Mouse (Mus musculus): ENCODE data around the gene Syngr2.
A peak's percentile ranks its signal among the peaks of the same experiment; 100 is the strongest.
"Not testable (repeated sequence)": the region's sequence is repeated elsewhere in the genome, so short reads cannot be mapped to it uniquely, and the experiment has no call there.

The Syngr2 gene

GRCm38 (mm10) chr11:117781199-117781821 lies 28.2 kb upstream of the Syngr2 start:
- no peak for DNase-seq (ENCODE audit: low read depth, low spot score)

DNA sequence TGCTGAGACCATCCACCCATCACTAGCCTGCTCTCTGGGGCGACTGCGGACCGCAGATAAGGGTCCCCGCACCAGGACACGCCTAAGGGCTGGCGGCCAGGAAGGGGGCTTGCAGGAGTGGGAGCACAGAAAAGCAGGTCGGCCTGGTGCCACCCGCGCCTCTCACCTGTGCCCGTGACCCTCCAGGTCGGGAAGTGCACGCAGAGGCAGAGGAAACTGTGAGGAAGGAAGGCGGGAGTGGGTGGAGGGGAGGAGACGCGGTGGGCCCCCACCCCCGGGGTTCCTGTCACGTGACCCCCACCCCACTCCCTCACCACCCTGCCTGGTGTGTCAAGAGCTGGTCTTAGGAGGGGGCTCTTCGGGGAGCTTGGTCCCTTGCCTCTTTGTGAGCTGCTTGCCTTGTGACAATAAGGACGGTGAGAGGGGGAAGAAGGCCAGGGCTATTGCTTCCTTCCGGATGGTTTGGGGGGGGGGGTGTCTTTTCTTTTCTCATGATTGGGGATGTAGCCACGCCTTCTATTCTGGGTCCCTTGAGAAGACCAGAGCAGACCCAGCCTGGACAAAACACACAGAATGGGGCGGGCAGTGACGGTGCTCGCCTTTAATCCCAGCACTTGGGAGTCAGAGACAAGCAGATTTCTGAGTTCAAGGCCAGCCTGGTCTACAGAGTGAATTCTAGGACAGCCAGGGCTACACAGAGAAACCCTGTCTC lies 27.3 kb upstream of the Syngr2 start, which contains the start of the genes Tmc8 and Tmc6:
TSS of gene Tmc8 (plus strand) at position 84 of the 712 bp plus-strand sequence.
TSS of gene Tmc6 (minus strand) at position 206 of the 712 bp plus-strand sequence.
- DNase-seq (ENCODE audit: low read depth, low spot score), result no peak

GRCm38 (mm10) chr11:117782705-117783034 lies 26.8 kb upstream of the Syngr2 start:
- DNase-seq (ENCODE audit: low read depth, low spot score), result no peak

DNA sequence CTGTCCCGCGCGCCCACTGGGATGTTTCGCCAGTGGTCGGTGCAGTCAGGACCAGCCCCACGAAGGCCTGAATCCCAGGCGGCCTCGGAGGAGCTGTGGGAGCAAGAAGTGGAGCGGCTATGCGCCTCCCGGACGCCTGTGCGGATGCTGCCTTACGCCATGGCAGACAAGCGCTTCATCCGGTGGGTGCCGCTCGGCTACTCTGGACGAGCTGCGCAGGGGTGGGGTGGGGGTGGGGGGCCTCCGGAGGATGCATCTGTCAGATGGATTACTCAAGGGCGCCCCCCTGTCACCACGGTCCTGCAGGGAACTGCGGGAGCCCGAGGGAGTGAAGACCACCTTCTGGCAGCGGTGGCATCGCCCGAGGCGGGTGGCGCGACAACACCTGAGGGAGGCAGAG lies 26.4 kb upstream of the Syngr2 start:
- DNase-seq (ENCODE audit: low read depth, low spot score), result peak; percentile 16

- DNase-seq (ENCODE audit: low read depth, low spot score), result no peak
Observed at GRCm38 (mm10) chr11:117783683-117784309, 25.7 kb upstream of the Syngr2 start.

DNA sequence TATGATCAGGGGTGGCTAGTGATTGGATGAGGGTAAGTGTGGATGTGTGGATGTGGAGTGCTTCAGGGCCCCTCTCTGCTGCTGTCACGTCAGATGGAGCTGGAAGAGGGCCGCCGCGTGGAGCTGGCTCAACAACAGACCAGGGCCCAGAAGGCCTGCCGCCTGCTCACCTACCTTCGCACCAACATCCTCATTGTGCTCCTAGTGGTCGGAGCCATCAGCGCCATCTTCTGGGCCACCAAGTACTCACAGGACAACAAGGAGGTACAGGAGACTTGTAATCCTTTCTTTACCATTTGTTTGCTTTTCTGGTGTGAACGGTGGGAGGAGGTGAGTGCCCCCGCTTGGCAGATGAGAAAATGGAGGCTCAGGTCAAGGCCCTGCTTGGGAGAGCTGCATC lies 23.2 kb upstream of the Syngr2 start:
- no peak for DNase-seq (ENCODE audit: low read depth, low spot score)

- DNase-seq (ENCODE audit: low read depth, low spot score), result not testable (repeated sequence)
Observed at GRCm38 (mm10) chr11:117788481-117788880, 21.0 kb upstream of the Syngr2 start.

GRCm38 (mm10) chr11:117790286-117790685 lies 19.2 kb upstream of the Syngr2 start:
- DNase-seq (ENCODE audit: low read depth, low spot score), result no peak

- DNase-seq (ENCODE audit: low read depth, low spot score), result no peak
Observed at GRCm38 (mm10) chr11:117790703-117791440, 18.6 kb upstream of the Syngr2 start.

GRCm38 (mm10) chr11:117791441-117791761 lies 18.1 kb upstream of the Syngr2 start:
- no peak for DNase-seq (ENCODE audit: low read depth, low spot score)

GRCm38 (mm10) chr11:117792281-117792888 lies 17.1 kb upstream of the Syngr2 start:
- DNase-seq (ENCODE audit: low read depth, low spot score), result no peak

DNA sequence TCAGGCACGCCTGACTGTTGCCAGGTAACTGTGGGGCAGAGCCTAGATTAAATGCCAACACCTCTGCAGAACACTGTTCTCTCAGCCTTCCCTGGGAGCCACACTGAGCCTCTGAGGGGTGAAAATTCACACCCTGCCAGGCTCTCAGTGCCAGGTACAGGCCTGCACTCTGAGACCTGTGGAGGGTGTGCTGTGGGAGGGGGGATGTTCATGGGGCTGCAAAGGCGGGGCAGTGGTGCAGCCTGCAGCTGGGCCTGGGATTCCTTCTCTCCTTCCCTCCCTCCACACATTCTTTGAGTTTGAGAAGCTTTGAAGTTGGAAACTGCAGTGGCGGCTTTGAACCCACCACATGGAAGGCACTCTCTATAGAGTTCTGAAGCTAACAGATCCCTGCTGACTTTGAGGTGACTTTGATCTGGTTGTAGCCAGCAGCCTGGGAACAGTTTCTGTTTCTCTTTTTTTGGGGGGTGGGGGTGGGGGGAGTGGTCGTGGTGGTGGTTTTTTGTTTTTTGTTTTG lies 15.4 kb upstream of the Syngr2 start:
- no peak for DNase-seq (ENCODE audit: low read depth, low spot score)

- DNase-seq (ENCODE audit: low read depth, low spot score), result no peak
Observed at GRCm38 (mm10) chr11:117796954-117797353, 12.5 kb upstream of the Syngr2 start.

DNA sequence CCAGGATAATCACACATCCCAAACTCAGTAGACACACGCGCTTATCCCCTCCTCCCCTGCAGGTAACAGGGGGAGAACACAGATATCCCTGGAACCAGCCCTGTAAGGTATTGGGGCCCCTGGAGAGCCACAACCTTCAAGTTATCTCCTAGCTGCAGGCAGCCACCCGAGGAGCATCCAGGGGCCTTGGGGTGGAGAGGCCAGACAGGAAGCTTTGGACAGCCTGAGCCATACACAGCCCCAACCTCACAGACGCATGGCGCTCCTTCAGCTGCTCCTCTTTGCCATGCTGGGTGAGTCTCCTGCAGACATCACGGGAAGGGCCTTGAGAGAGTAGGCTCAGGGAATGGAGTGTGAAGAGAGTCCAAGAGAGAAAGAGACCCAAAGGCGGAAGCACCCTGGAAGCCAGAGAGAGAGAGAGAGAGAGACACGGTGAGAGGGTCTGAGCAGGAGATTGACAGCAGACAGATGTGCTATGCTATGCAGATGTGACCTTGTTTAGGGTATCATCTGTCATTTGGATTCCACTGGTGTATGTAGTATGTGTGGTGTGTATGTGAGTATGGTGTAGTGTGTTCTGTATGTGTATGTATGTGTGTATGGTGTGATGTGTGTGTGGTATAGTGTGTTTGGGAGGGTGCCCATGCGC lies 11.8 kb upstream of the Syngr2 start, which contains the start of gene 6030468B19Rik:
TSS of gene 6030468B19Rik (plus strand) at position 150 of the 649 bp plus-strand sequence.
- DNase-seq (ENCODE audit: low read depth, low spot score), result no peak

DNA sequence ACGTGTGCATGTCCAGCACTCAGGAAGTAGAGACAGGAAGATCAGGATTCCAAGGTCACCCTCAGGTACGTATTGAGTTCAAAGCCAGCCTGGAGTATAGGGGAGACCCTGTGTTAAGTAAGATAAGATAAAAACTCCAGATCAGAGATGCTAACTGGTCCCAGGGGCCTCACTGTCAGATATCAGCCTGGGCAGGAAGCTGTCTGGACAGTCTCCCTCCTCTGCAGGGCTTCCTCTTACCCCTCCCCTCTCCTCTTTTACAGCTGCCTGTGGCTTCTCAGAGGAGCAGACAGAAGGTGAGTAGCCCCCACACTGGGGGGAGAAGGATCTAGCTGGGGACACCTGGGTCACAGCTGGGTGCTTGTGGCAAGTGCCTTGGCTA lies 11.3 kb upstream of the Syngr2 start:
- no peak for DNase-seq (ENCODE audit: low read depth, low spot score)

DNA sequence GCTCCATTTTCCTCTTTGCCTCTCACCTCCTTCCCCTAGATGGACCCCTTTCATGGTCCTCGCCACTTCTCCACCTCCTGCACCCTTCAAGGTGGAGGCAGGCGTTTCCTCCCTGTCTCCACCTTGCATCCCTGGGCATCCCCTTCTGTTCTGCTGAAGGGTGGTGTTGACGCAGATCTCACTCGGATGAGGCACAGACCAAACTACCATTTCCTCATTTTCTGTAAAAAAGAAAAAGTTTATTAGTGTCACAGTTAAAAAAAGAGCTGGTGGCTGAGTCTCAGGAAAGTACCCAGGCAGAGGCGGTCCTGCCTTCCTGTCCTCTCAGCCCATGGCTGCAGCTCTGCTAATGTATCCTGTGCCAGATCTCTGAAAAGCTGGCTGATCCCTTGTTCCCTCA lies 10.3 kb upstream of the Syngr2 start:
- no peak for DNase-seq (ENCODE audit: low read depth, low spot score)

GRCm38 (mm10) chr11:117800038-117800437 lies 9.4 kb upstream of the Syngr2 start:
- no peak for DNase-seq (ENCODE audit: low read depth, low spot score)

DNA sequence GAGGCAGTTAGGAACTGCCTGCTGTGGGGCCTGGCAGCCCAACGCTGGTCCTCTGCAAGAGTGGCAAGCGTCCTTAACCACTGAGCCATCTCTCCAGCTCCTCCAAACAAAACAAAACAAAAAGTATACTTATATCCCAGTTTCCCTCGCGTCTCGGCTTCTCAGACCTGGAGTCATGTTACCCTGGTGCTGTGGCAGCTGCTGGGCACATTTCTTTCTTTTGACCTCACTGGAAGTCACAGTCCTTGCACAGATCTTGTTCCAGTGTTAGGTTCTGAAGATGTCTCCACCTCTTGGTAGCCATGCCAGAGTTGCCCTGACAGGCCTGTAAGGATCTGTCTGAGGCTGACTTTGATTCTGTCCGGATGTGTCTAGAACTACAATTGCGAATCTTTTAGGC lies 7.8 kb upstream of the Syngr2 start:
- DNase-seq (ENCODE audit: low read depth, low spot score), result no peak

DNA sequence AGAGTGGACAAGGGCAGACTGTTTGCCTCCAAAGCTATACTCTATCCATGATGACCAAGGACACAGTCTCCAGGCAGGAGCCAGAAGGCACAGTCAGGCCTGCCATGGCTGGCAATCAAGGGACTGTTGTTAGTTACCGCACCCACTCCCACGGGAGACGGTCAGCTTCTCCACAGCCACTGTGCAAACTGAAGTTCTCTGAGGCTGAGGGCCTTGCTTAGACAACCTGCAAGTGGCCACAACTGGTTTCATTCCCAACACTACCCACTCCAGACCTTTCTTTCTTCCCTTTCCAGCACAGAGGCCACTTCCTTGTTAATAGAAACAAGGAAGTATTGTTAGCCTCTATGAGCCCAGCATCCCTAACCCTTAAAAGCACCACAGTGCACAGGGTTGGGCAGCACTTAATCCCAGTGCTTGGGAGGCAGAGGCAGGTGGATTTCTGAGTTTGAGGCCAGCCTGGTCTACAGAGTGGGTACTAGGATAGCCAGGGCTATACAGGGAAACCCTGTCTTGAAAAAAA lies 6.2 kb upstream of the Syngr2 start:
- DNase-seq (ENCODE audit: low read depth, low spot score), result no peak

GRCm38 (mm10) chr11:117806781-117807180 lies 2.7 kb upstream of the Syngr2 start:
- DNase-seq (ENCODE audit: low read depth, low spot score), result no peak
